Mouse (Mus musculus) heart, embryonic 14.5 days (tissue): ENCODE data around the gene Rasa2. TPM values are rescaled to one million over a fixed set of nuclear protein-coding genes. Genes with fewer than 3 reads are reported as not detected.
A peak's percentile ranks its signal among the peaks of the same experiment; 100 is the strongest.

ENCODE experiments used
- ATAC-seq: fragments of 200-750 bp; cut with Nextera tagmentation; 2 replicates; pipeline ENCODE4 v1.8.0; 2017; ENCODE audit warnings: low read depth, moderate TSS enrichment; ENCODE audit not compliant: insufficient number of reproducible peaks, insufficient read depth, low FRiP score
- H3K27ac ChIP-seq, 2 experiments: fragments of 200-500 bp in 1 of 2; fragments of 300-500 bp in 1 of 2; sonication (generic) in 1 of 2; replicated peaks in 1 of 2; 2 replicates each; pipeline ENCODE4 v1.5.1; 2012 to 2014; ENCODE audit warnings: low read depth in 2 of 2, low read length in 2 of 2, control low read depth in 1 of 2, mild to moderate bottlenecking in 1 of 2, mixed read lengths in 1 of 2; ENCODE audit not compliant: control insufficient read depth in 1 of 2, insufficient read depth in 1 of 2
- H3K27me3 ChIP-seq: fragments of 300-500 bp; sonication (generic); 2 replicates; pipeline ENCODE4 v1.6.1; 2014; ENCODE audit warnings: mild to moderate bottlenecking, low read length, control low read depth; ENCODE audit not compliant: control insufficient read depth, insufficient read depth
- H3K36me3 ChIP-seq: fragments of 300-500 bp; sonication (generic); 2 replicates; pipeline ENCODE4 v1.6.1; 2014; ENCODE audit warnings: mild to moderate bottlenecking, control low read depth, low read length, mixed read lengths; ENCODE audit not compliant: control insufficient read depth, insufficient read depth
- H3K4me1 ChIP-seq, 2 experiments: fragments of 200-500 bp in 1 of 2; fragments of 300-500 bp in 1 of 2; sonication (generic) in 1 of 2; 2 replicates each; pipeline ENCODE4 v1.6.1; 2012 to 2014; ENCODE audit warnings: low read length in 2 of 2, control low read depth in 1 of 2, mixed read lengths in 1 of 2; ENCODE audit not compliant: control insufficient read depth in 2 of 2, insufficient read depth in 2 of 2
- H3K4me2 ChIP-seq: fragments of 300-500 bp; sonication (generic); 2 replicates; pipeline ENCODE4 v1.6.1; 2014; ENCODE audit warnings: mild to moderate bottlenecking, low read length
- H3K4me3 ChIP-seq, 2 experiments: fragments of 200-500 bp in 1 of 2; fragments of 300-500 bp in 1 of 2; sonication (generic) in 1 of 2; 2 replicates each; pipeline ENCODE4 v1.5.1; 2012 to 2014; ENCODE audit warnings: low read length in 2 of 2, mild to moderate bottlenecking in 2 of 2, control low read depth in 1 of 2, low read depth in 1 of 2, moderate library complexity in 1 of 2; ENCODE audit not compliant: control insufficient read depth in 1 of 2, insufficient read depth in 1 of 2
- H3K9ac ChIP-seq: fragments of 300-500 bp; sonication (generic); 2 replicates; pipeline ENCODE4 v1.6.1; 2014; ENCODE audit warnings: mild to moderate bottlenecking, low read length
- H3K9me3 ChIP-seq: fragments of 300-500 bp; sonication (generic); 2 replicates; pipeline ENCODE4 v1.6.1; 2016; ENCODE audit warnings: low read length, control low read depth; ENCODE audit not compliant: control insufficient read depth
- WGBS: fragments of 180-500 bp; shearing (Covaris S2); extraction: QIAGEN DNeasy Blood & Tissue Kit; methylation state at CpG from one replicate; pipeline ENCODE4 v1.1.7; 2014; 5-methylcytosine and 5-hydroxymethylcytosine counted together
- polyA plus RNA-seq: library from polyadenylated mRNA; unstranded; fragments of >200 nt; fragmentation: Nextera tagmentation; extraction: Ambion mirVana; gene quantifications from 2 replicates; pipeline ENCODE4 v1.2.1, GENCODE M21; 2014

Rasa2 gene
- polyA plus RNA-seq, 1 experiment from 2014 or later: 14.2 TPM

DNA sequence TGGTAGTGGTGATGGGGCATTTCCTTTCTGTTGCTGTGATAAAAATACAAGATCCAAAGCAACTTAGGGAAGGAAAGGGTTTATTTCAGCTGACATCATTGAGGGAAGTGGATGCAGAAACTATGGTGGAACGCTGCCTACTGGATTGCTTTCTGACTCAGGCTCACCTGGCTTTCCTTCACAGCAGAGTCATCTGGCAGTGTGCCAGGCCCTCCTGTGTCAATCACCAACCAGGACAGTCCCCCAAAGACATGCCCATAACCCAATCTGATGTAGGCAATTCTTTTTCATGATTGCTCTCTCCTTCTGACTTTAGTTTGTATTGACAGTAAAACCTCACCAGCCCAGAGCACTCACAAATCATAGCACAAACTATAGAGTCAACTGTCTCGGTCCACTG, 41.0 kb upstream of the Rasa2 start:
- H3K4me2 ChIP-seq: no peak overlapping the region
- no peaks in the 10 kb centered on the region for H3K36me3 ChIP-seq
- H3K4me1 ChIP-seq: peaks cover 0 to 3% of the 10 kb centered on the region in 2 experiments; a peak in 1 of 4 replicates
- H3K9me3 ChIP-seq: no peaks in the 10 kb centered on the region
- H3K27me3 ChIP-seq: no peaks in the 10 kb centered on the region
- no peak overlapping the region for H3K4me3 ChIP-seq
- H3K27ac ChIP-seq: no peak overlapping the region
- 81% methylated on average over 2 of the region's 2 CpGs for WGBS
- no peak for ATAC-seq
- no peak overlapping the region for H3K9ac ChIP-seq

DNA sequence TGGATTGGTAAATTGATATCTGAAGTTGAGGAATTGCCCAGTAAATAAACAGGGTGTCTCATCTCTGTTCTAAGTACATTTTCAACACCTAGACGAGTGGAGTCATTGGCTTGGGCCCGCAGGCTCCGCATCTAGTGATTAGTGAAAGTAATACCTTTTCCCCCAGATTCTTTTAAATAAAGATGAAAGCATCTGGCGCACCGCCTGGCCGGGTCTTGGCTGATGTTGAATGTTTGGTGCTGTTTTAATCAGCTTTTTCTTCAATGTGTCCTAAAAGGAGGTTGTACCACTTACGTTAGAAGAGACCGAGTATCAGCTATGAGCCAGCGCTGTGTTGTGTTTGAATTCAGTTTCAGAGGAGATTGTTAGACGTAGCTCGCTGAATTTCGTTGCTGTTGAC, 39.8 kb upstream of the Rasa2 start:
- Histone ChIP-seq H3K4me3 (no peak overlapping the region), H3K4me2 (no peak overlapping the region), H3K27me3 (no peaks in the 10 kb centered on the region), H3K27ac (no peak overlapping the region), H3K9me3 (no peaks in the 10 kb centered on the region), H3K9ac (no peak overlapping the region), H3K36me3 (no peaks in the 10 kb centered on the region), H3K4me1 (peaks cover 0 to 3% of the 10 kb centered on the region in 2 experiments; a peak in 1 of 4 replicates)
- WGBS: 88% methylated on average over 12 of the region's 12 CpGs
- ATAC-seq: no peak

DNA sequence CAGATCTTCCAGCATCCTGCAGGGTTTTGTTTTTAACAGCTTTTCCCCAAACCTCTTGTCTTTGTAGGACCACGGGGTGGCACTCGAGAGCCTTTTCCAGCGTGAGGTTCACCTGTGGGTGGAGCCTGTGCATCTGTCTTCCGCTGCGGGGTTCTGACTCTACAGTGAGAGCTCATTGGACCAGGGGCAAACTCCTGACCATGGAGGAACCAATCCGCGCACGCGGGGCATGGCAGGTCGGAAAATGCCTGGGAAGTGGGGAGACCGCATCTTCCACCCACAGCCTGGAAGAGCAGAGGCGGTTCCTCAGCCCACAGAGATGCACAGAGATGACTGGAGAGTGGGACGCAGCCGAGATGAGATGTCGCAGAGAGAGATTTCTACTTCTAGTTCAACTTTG, 38.5 kb upstream of the Rasa2 start:
- Histone ChIP-seq H3K27ac (peak overlapping the region in 1 of 2 experiments; percentile 52; a peak in 1 of 4 replicates), H3K9me3 (no peaks in the 10 kb centered on the region), H3K4me3 (peak overlapping the region; percentile 38 to 44), H3K4me2 (peak overlapping the region; percentile 78), H3K27me3 (no peaks in the 10 kb centered on the region), H3K4me1 (peaks cover 0 to 3% of the 10 kb centered on the region in 2 experiments; a peak in 1 of 4 replicates), H3K36me3 (no peaks in the 10 kb centered on the region), H3K9ac (peak overlapping the region; percentile 51; the same call in 1 of the 2 replicates)
- WGBS: 4% methylated on average over 15 of the region's 15 CpGs
- peak; percentile 97 for ATAC-seq

DNA sequence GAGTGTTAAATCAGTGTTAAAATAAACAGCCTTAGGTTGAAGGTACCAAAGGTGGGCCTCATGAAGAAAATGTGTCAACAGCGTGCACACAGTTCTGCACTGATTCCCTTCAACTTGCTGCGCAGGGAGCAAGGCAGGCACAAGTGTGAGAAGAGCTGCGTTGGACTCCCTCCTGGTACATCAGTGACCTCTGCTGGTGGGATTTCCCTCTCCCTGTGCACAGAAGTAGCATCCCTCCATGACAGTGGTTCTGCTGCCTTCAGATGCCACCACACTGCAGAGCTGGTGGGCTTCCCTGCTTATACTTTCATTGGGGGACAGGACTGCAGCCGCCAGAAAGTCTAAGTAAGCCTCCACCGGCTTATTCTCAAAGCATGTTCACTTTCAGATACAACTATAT, 37.2 kb upstream of the Rasa2 start:
- Histone ChIP-seq H3K9ac (no peak overlapping the region), H3K4me2 (no peak overlapping the region), H3K4me3 (no peak overlapping the region), H3K27me3 (no peaks in the 10 kb centered on the region), H3K36me3 (no peaks in the 10 kb centered on the region), H3K27ac (no peak overlapping the region), H3K4me1 (peaks cover 0 to 3% of the 10 kb centered on the region in 2 experiments; a peak in 1 of 4 replicates), H3K9me3 (no peaks in the 10 kb centered on the region)
- ATAC-seq: no peak
- 45% methylated on average over 5 of the region's 5 CpGs for WGBS

DNA sequence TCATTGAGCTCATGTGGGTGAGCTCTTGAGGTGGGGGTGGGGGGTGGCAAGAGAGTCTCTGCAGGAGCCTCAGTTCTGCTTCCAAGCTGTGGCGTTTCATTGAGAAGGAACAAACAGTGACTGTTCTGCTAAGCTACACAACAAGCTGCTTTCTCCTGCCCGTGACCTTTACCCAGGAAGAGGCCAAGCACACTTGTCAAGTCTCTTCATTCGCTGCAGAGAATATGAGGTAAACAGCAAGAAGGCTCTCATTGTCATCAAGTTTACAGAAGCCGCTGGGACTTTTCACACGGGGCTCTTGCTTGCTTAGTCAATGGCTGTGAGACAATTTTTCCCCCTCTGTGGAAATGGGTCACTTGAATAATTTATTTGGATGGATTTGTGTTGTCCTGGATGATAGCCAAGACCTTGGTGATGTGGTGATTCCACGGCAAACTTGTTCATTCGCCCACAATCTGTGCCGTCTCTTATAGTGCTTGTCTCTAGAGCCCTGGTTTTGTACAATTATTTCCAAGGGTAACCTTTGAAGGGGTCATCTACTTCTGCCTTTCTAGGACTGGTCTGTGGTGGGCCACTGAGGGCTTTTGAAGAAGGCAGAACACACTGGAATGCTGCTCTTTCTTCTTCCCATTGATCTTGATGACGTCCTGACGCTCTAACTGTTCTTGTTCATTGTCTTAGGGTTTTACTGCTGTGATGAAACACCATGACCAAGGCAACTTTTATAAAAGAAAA, 29.3 kb upstream of the Rasa2 start:
- no peaks in the 10 kb centered on the region for H3K27me3 ChIP-seq
- H3K4me1 ChIP-seq: no peaks in the 10 kb centered on the region
- H3K9ac ChIP-seq: no peak overlapping the region
- no peaks in the 10 kb centered on the region for H3K36me3 ChIP-seq
- H3K9me3 ChIP-seq: no peaks in the 10 kb centered on the region
- H3K27ac ChIP-seq: no peak overlapping the region
- 79% methylated on average over 10 of the region's 10 CpGs for WGBS
- ATAC-seq: no peak
- no peak overlapping the region for H3K4me3 ChIP-seq
- H3K4me2 ChIP-seq: no peak overlapping the region

DNA sequence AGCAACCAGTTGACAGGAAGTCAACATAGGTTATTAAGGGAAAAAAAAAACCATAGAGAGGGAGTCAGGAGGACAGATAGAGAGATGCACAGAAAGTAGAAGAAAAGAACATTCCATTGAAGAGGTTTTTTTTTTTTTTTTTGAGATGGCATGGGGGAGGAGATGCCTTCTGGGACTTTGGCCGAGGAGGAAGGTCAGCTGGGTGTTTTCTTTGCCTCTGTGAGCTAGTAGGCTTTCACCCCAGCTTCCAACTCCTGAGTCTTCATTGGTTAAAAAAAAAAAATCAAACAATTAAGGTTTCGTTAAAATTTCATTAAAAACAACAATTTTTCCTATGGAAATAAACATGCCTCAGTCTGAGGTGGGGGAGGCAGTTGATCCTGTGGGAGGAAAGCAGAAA, 28.4 kb upstream of the Rasa2 start:
- H3K4me3 ChIP-seq: no peak overlapping the region
- H3K27me3 ChIP-seq: no peaks in the 10 kb centered on the region
- H3K36me3 ChIP-seq: no peaks in the 10 kb centered on the region
- no peak overlapping the region for H3K9ac ChIP-seq
- no peak overlapping the region for H3K4me2 ChIP-seq
- WGBS: 73% methylated on average over 2 of the region's 2 CpGs
- no peaks in the 10 kb centered on the region for H3K9me3 ChIP-seq
- no peak for ATAC-seq
- H3K4me1 ChIP-seq: no peaks in the 10 kb centered on the region
- no peak overlapping the region for H3K27ac ChIP-seq

DNA sequence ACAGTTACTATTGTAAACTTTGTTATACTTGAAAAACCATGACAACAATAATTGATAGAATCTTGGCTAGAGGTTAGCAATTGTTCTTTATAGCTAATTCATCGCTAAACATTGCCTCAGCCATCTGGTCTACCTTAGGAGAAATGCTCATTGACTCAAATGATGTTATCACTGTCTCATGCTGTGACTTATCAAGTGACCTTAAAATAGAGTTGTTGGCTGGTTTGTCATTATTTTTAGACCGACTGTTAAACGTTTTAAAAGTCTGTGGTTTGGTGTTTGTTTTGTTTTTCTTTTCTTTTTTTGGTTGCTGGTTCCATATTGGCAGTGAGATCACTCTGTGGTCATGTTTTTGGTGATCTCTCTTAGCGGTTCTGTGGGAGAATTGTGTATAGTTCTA, 22.1 kb upstream of the Rasa2 start:
- Histone ChIP-seq H3K4me1 (peaks cover 0 to 6% of the 10 kb centered on the region in 2 experiments; a peak in 1 of 4 replicates), H3K36me3 (no peaks in the 10 kb centered on the region), H3K27ac (no peak overlapping the region), H3K4me3 (no peak overlapping the region), H3K4me2 (no peak overlapping the region), H3K27me3 (no peaks in the 10 kb centered on the region), H3K9me3 (no peaks in the 10 kb centered on the region), H3K9ac (no peak overlapping the region)
- WGBS: 35% methylated on average over 4 of the region's 4 CpGs
- ATAC-seq: no peak

DNA sequence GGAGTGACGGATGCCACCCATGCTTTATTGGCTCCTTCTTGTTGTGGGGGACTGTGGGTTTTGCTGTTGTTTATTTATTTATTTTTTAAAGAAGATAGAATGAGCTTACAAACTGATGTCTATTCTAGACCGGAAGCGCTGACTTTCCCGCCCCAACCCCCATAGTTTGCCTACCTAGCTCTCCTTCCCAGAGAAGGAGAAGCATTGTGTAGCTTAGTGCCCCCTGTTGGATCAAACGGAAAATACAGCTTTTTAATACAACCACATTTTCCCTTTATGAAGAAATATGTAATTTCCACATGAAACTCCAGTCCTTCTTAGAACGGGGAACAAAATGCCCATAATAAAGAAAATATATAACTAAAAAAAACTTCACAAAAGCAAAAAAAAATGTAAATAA, 21.3 kb upstream of the Rasa2 start:
- Histone ChIP-seq H3K27ac (no peak overlapping the region), H3K9me3 (no peaks in the 10 kb centered on the region), H3K4me1 (peaks cover 0 to 6% of the 10 kb centered on the region in 2 experiments; a peak in 1 of 4 replicates), H3K36me3 (no peaks in the 10 kb centered on the region), H3K27me3 (no peaks in the 10 kb centered on the region), H3K4me2 (no peak overlapping the region), H3K4me3 (no peak overlapping the region), H3K9ac (no peak overlapping the region)
- no peak for ATAC-seq
- WGBS: 57% methylated on average over 6 of the region's 6 CpGs
